Mouse (Mus musculus): ENCODE data around the gene Met. TPM values are rescaled to one million over a fixed set of nuclear protein-coding genes. Genes with fewer than 3 reads are reported as not detected.

Gene Met
- total RNA-seq, 1 experiment = 7.6 TPM

DNA sequence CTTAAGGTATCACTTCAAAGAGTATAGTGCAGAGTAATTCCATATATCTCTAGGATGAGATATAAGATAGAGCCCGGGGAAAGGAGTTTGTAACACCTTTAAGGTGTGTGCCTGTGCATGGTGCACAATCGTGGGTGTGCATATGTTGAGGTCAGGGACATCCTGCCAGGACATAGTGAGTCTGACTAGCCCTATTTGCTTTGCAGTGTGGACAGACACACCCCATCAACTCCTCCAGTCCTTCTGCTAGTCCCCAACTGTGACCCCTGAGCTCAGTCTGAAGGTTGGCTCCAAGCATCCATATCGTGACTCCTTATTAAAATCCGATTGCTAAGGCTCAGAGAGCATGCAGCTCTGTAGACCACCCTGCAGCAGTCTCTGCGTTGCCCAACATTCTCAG is 44.6 kb downstream of the Met start:
- in situ Hi-C loops (cut with MboI; ENCODE audit: low sequenced_read_pairs in 2 of 2, unreplicated experiment in 2 of 2) = no loop called here
- Histone ChIP-seq H3K9me3 (ENCODE audit: control insufficient read depth, insufficient read depth, low read depth, low read length) (no peaks in the 10 kb centered on the region), H3K27ac (ENCODE audit: insufficient read depth, low read depth, low read length, poor library complexity, severe bottlenecking) (no peak overlapping the region), H3K4me1 (ENCODE audit: control insufficient read depth in 2 of 2, insufficient read depth in 2 of 2, low read length in 2 of 2, poor library complexity in 1 of 2) (no peaks in the 10 kb centered on the region), H3K9ac (ENCODE audit: insufficient read depth, low read depth, low read length, poor library complexity, severe bottlenecking) (no peak overlapping the region), H3K36me3 (ENCODE audit: control insufficient read depth, insufficient read depth, low read length, poor library complexity, severe bottlenecking) (no peaks in the 10 kb centered on the region), H3K4me3 (ENCODE audit: insufficient read depth in 1 of 2, low read depth in 1 of 2, low read length in 2 of 2, poor library complexity in 1 of 2, severe bottlenecking in 1 of 2) (no peak overlapping the region)
- TF ChIP-seq ZC3H11A (IDR thresholded peaks at IDR 0.05; ENCODE audit: borderline replicate concordance, low read depth, low read length) (no peak), CHD2 (IDR thresholded peaks at IDR 0.05; ENCODE audit: low read depth, low read length) (no peak), ZNF384 (IDR thresholded peaks at IDR 0.05; ENCODE audit: low read depth, low read length) (no peak), MAFK (IDR thresholded peaks at IDR 0.05; ENCODE audit: insufficient read depth, low read depth, low read length) (no peak), HCFC1 (IDR thresholded peaks at IDR 0.05; ENCODE audit: borderline replicate concordance, insufficient read depth, low read length) (no peak)
- no peak for DNase-seq (ENCODE audit: low read depth, low spot score)

GRCm38 (mm10) chr6:17508604-17509372 is 45.2 kb downstream of the Met start:
- Histone ChIP-seq H3K27ac (ENCODE audit: insufficient read depth, low read depth, low read length, poor library complexity, severe bottlenecking) (no peak overlapping the region), H3K4me3 (ENCODE audit: insufficient read depth in 1 of 2, low read depth in 1 of 2, low read length in 2 of 2, poor library complexity in 1 of 2, severe bottlenecking in 1 of 2) (no peak overlapping the region), H3K36me3 (ENCODE audit: control insufficient read depth, insufficient read depth, low read length, poor library complexity, severe bottlenecking) (no peaks in the 10 kb centered on the region), H3K9ac (ENCODE audit: insufficient read depth, low read depth, low read length, poor library complexity, severe bottlenecking) (no peak overlapping the region), H3K9me3 (ENCODE audit: control insufficient read depth, insufficient read depth, low read depth, low read length) (no peaks in the 10 kb centered on the region), H3K4me1 (ENCODE audit: control insufficient read depth in 2 of 2, insufficient read depth in 2 of 2, low read length in 2 of 2, poor library complexity in 1 of 2) (no peaks in the 10 kb centered on the region)
- TF ChIP-seq HCFC1 (IDR thresholded peaks at IDR 0.05; ENCODE audit: borderline replicate concordance, insufficient read depth, low read length) = no peak
- TF ChIP-seq CHD2 (IDR thresholded peaks at IDR 0.05; ENCODE audit: low read depth, low read length) = no peak
- no peak for TF ChIP-seq ZNF384 (IDR thresholded peaks at IDR 0.05; ENCODE audit: low read depth, low read length)
- no peak for TF ChIP-seq ZC3H11A (IDR thresholded peaks at IDR 0.05; ENCODE audit: borderline replicate concordance, low read depth, low read length)
- TF ChIP-seq MAFK (IDR thresholded peaks at IDR 0.05; ENCODE audit: insufficient read depth, low read depth, low read length) = no peak
- DNase-seq (ENCODE audit: low read depth, low spot score) = no peak
- in situ Hi-C loops (cut with MboI; ENCODE audit: low sequenced_read_pairs in 2 of 2, unreplicated experiment in 2 of 2) = no loop called here

- H3K4me1 ChIP-seq (ENCODE audit: control insufficient read depth in 2 of 2, insufficient read depth in 2 of 2, low read length in 2 of 2, poor library complexity in 1 of 2) = no peaks in the 10 kb centered on the region
- H3K9me3 ChIP-seq (ENCODE audit: control insufficient read depth, insufficient read depth, low read depth, low read length) = no peaks in the 10 kb centered on the region
- H3K4me3 ChIP-seq (ENCODE audit: insufficient read depth in 1 of 2, low read depth in 1 of 2, low read length in 2 of 2, poor library complexity in 1 of 2, severe bottlenecking in 1 of 2) = no peak overlapping the region
- no peak for TF ChIP-seq HCFC1 (IDR thresholded peaks at IDR 0.05; ENCODE audit: borderline replicate concordance, insufficient read depth, low read length)
- no peak for TF ChIP-seq MAFK (IDR thresholded peaks at IDR 0.05; ENCODE audit: insufficient read depth, low read depth, low read length)
- TF ChIP-seq CHD2 (IDR thresholded peaks at IDR 0.05; ENCODE audit: low read depth, low read length) = no peak
- no peak for TF ChIP-seq ZNF384 (IDR thresholded peaks at IDR 0.05; ENCODE audit: low read depth, low read length)
- TF ChIP-seq ZC3H11A (IDR thresholded peaks at IDR 0.05; ENCODE audit: borderline replicate concordance, low read depth, low read length) = no peak
- no peak overlapping the region for H3K27ac ChIP-seq (ENCODE audit: insufficient read depth, low read depth, low read length, poor library complexity, severe bottlenecking)
- no peak for DNase-seq (ENCODE audit: low read depth, low spot score)
- in situ Hi-C loops (cut with MboI; ENCODE audit: low sequenced_read_pairs in 2 of 2, unreplicated experiment in 2 of 2) = no loop called here
- H3K9ac ChIP-seq (ENCODE audit: insufficient read depth, low read depth, low read length, poor library complexity, severe bottlenecking) = no peak overlapping the region
- H3K36me3 ChIP-seq (ENCODE audit: control insufficient read depth, insufficient read depth, low read length, poor library complexity, severe bottlenecking) = no peaks in the 10 kb centered on the region
Observed at GRCm38 (mm10) chr6:17513381-17513780, 49.8 kb downstream of the Met start.

DNA sequence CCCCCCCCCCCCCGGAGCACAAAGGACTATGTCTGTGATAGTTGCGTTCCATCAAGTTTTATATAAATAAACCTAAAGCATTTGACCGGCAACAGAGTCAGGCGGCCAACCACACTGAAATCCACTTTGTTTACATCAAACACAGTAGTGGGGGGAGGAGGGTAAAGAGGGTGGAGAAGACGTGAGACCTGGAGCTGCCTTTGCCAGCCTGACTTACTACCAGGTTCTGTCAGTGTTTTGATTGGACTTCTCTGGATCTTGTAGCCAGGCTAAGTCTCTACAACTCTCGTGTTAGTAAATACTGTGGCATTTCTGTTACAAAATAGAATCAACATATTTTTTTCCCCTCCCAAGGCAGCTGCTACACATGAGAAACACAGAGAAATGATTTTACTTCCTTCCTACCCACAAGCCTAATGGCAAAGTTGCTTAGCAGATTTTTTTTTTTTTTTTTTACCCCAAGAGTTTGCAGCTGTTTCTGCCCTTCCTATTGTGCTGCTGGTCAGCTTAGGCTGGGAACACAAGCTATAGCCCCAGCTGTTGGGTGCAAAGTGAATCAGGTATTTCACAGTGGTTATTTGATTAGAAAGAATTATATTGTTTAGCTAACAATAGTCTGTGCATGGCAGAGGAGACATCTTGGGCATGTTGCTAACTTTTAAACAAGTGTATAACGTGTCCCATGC is 52.3 kb downstream of the Met start:
- no peak overlapping the region for H3K27ac ChIP-seq (ENCODE audit: insufficient read depth, low read depth, low read length, poor library complexity, severe bottlenecking)

More for the DNA sequence above, 52.3 kb downstream of the Met start:
- no peaks in the 10 kb centered on the region for H3K9me3 ChIP-seq (ENCODE audit: control insufficient read depth, insufficient read depth, low read depth, low read length)
- DNase-seq (ENCODE audit: low read depth, low spot score) = no peak
- no peak overlapping the region for H3K9ac ChIP-seq (ENCODE audit: insufficient read depth, low read depth, low read length, poor library complexity, severe bottlenecking)
- in situ Hi-C loops (cut with MboI; ENCODE audit: low sequenced_read_pairs in 2 of 2, unreplicated experiment in 2 of 2) = no loop called here
- no peaks in the 10 kb centered on the region for H3K4me1 ChIP-seq (ENCODE audit: control insufficient read depth in 2 of 2, insufficient read depth in 2 of 2, low read length in 2 of 2, poor library complexity in 1 of 2)
- H3K4me3 ChIP-seq (ENCODE audit: insufficient read depth in 1 of 2, low read depth in 1 of 2, low read length in 2 of 2, poor library complexity in 1 of 2, severe bottlenecking in 1 of 2) = no peak overlapping the region
- no peaks in the 10 kb centered on the region for H3K36me3 ChIP-seq (ENCODE audit: control insufficient read depth, insufficient read depth, low read length, poor library complexity, severe bottlenecking)
- TF ChIP-seq MAFK (IDR thresholded peaks at IDR 0.05; ENCODE audit: insufficient read depth, low read depth, low read length) (no peak), CHD2 (IDR thresholded peaks at IDR 0.05; ENCODE audit: low read depth, low read length) (no peak), HCFC1 (IDR thresholded peaks at IDR 0.05; ENCODE audit: borderline replicate concordance, insufficient read depth, low read length) (no peak), ZNF384 (IDR thresholded peaks at IDR 0.05; ENCODE audit: low read depth, low read length) (no peak), ZC3H11A (IDR thresholded peaks at IDR 0.05; ENCODE audit: borderline replicate concordance, low read depth, low read length) (no peak)

All from ES-E14 (cell line).